Comparison of ENCODE assay signal across 17 mouse cellular contexts in the genomic region with DNA sequence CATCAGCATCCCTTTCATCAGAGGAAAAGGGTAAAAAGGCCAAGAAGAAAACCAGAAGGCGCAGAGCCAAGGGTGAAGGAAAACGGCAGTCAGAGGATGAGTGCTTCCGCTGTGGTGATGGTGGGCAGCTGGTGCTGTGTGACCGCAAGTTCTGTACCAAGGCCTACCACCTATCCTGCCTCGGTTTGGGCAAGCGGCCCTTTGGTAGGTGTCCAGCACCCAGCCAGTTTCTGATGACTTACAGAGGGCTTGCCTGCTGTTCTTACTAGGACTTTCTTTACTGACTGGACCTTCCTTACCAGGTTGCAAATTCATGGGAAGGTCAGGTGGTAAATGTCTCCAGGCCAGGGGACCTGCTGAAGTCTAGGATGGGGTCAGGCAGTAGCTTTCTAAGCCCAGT.
"Had no signal": no experiment of that assay in that cellular context is flagged by ENCODE, and none has a peak within 500 bp of the region (broad histone marks: within the 10 kb centered on the region; RNA-seq: fewer than 3 reads in every experiment).

No protein-coding gene starts in this region.

- DNase-seq: gastrocnemius, postnatal 14 days; gastrocnemius, postnatal 36 days; heart, adult 18-20 months; heart, postnatal 10 days; kidney, adult 11 months; kidney, adult 2 months; kidney, postnatal 36 days; layer of hippocampus, adult 9-11 months; layer of hippocampus, postnatal 36 days had no signal

- H3K27me3 ChIP-seq: heart, embryonic 12.5 days; hindbrain, embryonic 12.5 days; kidney, embryonic 15.5 days; limb, embryonic 13.5 days; limb, embryonic 15.5 days; liver, embryonic 12.5 days had no signal

- H3K4me3 ChIP-seq: heart, embryonic 10.5 days; heart, embryonic 12.5 days; hindbrain, embryonic 12.5 days; kidney, embryonic 15.5 days; limb, embryonic 13.5 days; limb, embryonic 15.5 days; liver, embryonic 12.5 days had no signal

- H3K4me2 ChIP-seq: heart, embryonic 12.5 days; hindbrain, embryonic 12.5 days; hindbrain, embryonic 14.5 days; kidney, embryonic 15.5 days; limb, embryonic 13.5 days; limb, embryonic 15.5 days; liver, embryonic 12.5 days had no signal
